Mouse (Mus musculus) spleen, adult 10 weeks (tissue): Measurements from ENCODE around the gene Glipr1. TPM values are rescaled to one million over a fixed set of nuclear protein-coding genes. Genes with fewer than 3 reads are reported as not detected.

ENCODE experiments used
- polyA plus RNA-seq: library from polyadenylated mRNA; stranded (reverse); fragments of 350-450 nt; fragmentation: Illumina TruSeq; extraction: RNeasy Lipid Tissue Mini Kit (QIAGEN cat#74804); gene quantifications from one replicate; pipeline ENCODE4 v1.2.3, GENCODE M21; 2015; ENCODE audit warnings: low replicate concordance; ENCODE audit not compliant: insufficient read depth

Glipr1 gene
- polyA plus RNA-seq: 163 TPM

GRCm38 (mm10) chr10:112002544-112003215 is at the start of gene Glipr1:
Gene Glipr1 (minus strand): TSS chr10:112002631.

GRCm38 (mm10) chr10:111972542-111973361 is 29.7 kb downstream of the Glipr1 start, which contains the start of gene Krr1:
Gene Krr1 (plus strand): TSS chr10:111972664.

Other genes starting within 250 kb of the Glipr1 start
- 42.7 TPM for gene Krr1, start 30.0 kb downstream of the Glipr1 start, polyA plus RNA-seq
- not detected for gene Glipr1l1, start 57.6 kb upstream of the Glipr1 start, polyA plus RNA-seq
- not detected for gene Glipr1l2, start 80.7 kb upstream of the Glipr1 start, polyA plus RNA-seq
- gene Glipr1l3, start 157.7 kb upstream of the Glipr1 start, polyA plus RNA-seq: not detected
- not detected for gene Caps2, start 161.0 kb upstream of the Glipr1 start, polyA plus RNA-seq